Mouse (Mus musculus) embryonic facial prominence, embryonic 13.5 days (tissue): Measurements from ENCODE around the gene B230118H07Rik. TPM values are rescaled to one million over a fixed set of nuclear protein-coding genes. Genes with fewer than 3 reads are reported as not detected.

Experiments used
- ATAC-seq: fragments of 200-750 bp; cut with Nextera tagmentation; 2 replicates; pipeline ENCODE4 v1.8.0; 2017; ENCODE audit warnings: low read depth; ENCODE audit not compliant: insufficient number of reproducible peaks, insufficient read depth, low FRiP score, low TSS enrichment
- H3K27ac ChIP-seq: fragments of 300-500 bp; sonication (generic); 2 replicates; pipeline ENCODE4 v1.5.1; 2015; ENCODE audit warnings: moderate library complexity, mild to moderate bottlenecking, inconsistent platforms
- H3K27me3 ChIP-seq: fragments of 300-500 bp; sonication (generic); 2 replicates; pipeline ENCODE4 v1.6.1; 2015; ENCODE audit warnings: mild to moderate bottlenecking, inconsistent platforms
- H3K36me3 ChIP-seq: fragments of 300-500 bp; sonication (generic); 2 replicates; pipeline ENCODE4 v1.6.1; 2015; ENCODE audit warnings: mild to moderate bottlenecking, inconsistent platforms
- H3K4me1 ChIP-seq: fragments of 300-500 bp; sonication (generic); 2 replicates; pipeline ENCODE4 v1.6.1; 2015; ENCODE audit warnings: inconsistent platforms
- H3K4me2 ChIP-seq: fragments of 300-500 bp; sonication (generic); 2 replicates; pipeline ENCODE4 v1.6.1; 2015; ENCODE audit warnings: moderate library complexity, mild to moderate bottlenecking, inconsistent platforms
- H3K4me3 ChIP-seq: fragments of 300-500 bp; sonication (generic); 2 replicates; pipeline ENCODE4 v1.5.1; 2015; ENCODE audit warnings: mild to moderate bottlenecking, inconsistent platforms
- H3K9ac ChIP-seq: fragments of 300-500 bp; sonication (generic); 2 replicates; pipeline ENCODE4 v1.6.1; 2015; ENCODE audit warnings: mild to moderate bottlenecking, inconsistent platforms
- H3K9me3 ChIP-seq: fragments of 300-500 bp; sonication (generic); 2 replicates; pipeline ENCODE4 v1.6.1; 2016; ENCODE audit warnings: inconsistent platforms
- WGBS: fragments of 180-500 bp; shearing (Covaris S2); methylation state at CpG from one replicate; pipeline ENCODE4 v1.1.7; 2015; ENCODE audit warnings: mixed read lengths; 5-methylcytosine and 5-hydroxymethylcytosine counted together
- polyA plus RNA-seq: library from polyadenylated mRNA; unstranded; fragments of >200 nt; fragmentation: Nextera tagmentation; extraction: Ambion mirVana; gene quantifications from 2 replicates; pipeline ENCODE4 v1.2.1, GENCODE M21; 2015

Gene B230118H07Rik
- polyA plus RNA-seq, 1 experiment from 2014 or later: 68.3 TPM

GRCm38 (mm10) chr2:101665703-101666092 is 16.4 kb upstream of the B230118H07Rik start:
- H3K4me1 ChIP-seq: no peaks in the 10 kb centered on the region
- H3K4me2 ChIP-seq: no peak overlapping the region
- no peak overlapping the region for H3K9ac ChIP-seq
- H3K4me3 ChIP-seq: no peak overlapping the region
- H3K9me3 ChIP-seq: no peaks in the 10 kb centered on the region
- H3K36me3 ChIP-seq: no peaks in the 10 kb centered on the region
- no peak for ATAC-seq
- peaks cover 3% of the 10 kb centered on the region; the same call in 1 of the 2 replicates for H3K27me3 ChIP-seq
- H3K27ac ChIP-seq: no peak overlapping the region
- 82% methylated on average over 3 of the region's 3 CpGs for WGBS

GRCm38 (mm10) chr2:101665058-101665702 is 15.8 kb upstream of the B230118H07Rik start:
- Histone ChIP-seq H3K27me3 (peaks cover 3% of the 10 kb centered on the region; the same call in 1 of the 2 replicates), H3K4me1 (no peaks in the 10 kb centered on the region), H3K9ac (no peak overlapping the region), H3K4me2 (no peak overlapping the region), H3K9me3 (no peaks in the 10 kb centered on the region), H3K27ac (no peak overlapping the region), H3K36me3 (no peaks in the 10 kb centered on the region), H3K4me3 (no peak overlapping the region)
- 22% methylated on average over 9 of the region's 9 CpGs for WGBS
- 0 out of 2 replicates have a peak, but pooled peaks have one; percentile 48 for ATAC-seq

GRCm38 (mm10) chr2:101660536-101660935 is 11.2 kb upstream of the B230118H07Rik start:
- no peak overlapping the region for H3K9ac ChIP-seq
- peaks cover 11% of the 10 kb centered on the region for H3K27me3 ChIP-seq
- H3K4me3 ChIP-seq: no peak overlapping the region
- no peaks in the 10 kb centered on the region for H3K9me3 ChIP-seq
- WGBS: 64% methylated on average over 2 of the region's 2 CpGs
- no peaks in the 10 kb centered on the region for H3K4me1 ChIP-seq
- no peaks in the 10 kb centered on the region for H3K36me3 ChIP-seq
- no peak overlapping the region for H3K4me2 ChIP-seq
- ATAC-seq: no peak
- no peak overlapping the region for H3K27ac ChIP-seq

- ATAC-seq: 0 out of 2 replicates have a peak, but pooled peaks have one; percentile 18
- no peaks in the 10 kb centered on the region for H3K36me3 ChIP-seq
- peaks cover 14% of the 10 kb centered on the region; the same call in 1 of the 2 replicates for H3K27me3 ChIP-seq
- no peak overlapping the region for H3K27ac ChIP-seq
- H3K4me2 ChIP-seq: peak overlapping the region; percentile 61
- H3K9ac ChIP-seq: peak overlapping the region; percentile 52; the same call in 1 of the 2 replicates
- WGBS: 17% methylated on average over 14 of the region's 14 CpGs
- H3K9me3 ChIP-seq: no peaks in the 10 kb centered on the region
- peak overlapping the region; percentile 26 for H3K4me3 ChIP-seq
- peaks cover 23% of the 10 kb centered on the region for H3K4me1 ChIP-seq
Observed at GRCm38 (mm10) chr2:101652921-101653597, 3.7 kb upstream of the B230118H07Rik start.

GRCm38 (mm10) chr2:101652204-101652920 is 3.0 kb upstream of the B230118H07Rik start:
- H3K27ac ChIP-seq: no peak overlapping the region
- no peaks in the 10 kb centered on the region for H3K9me3 ChIP-seq
- H3K4me1 ChIP-seq: peaks cover 24% of the 10 kb centered on the region
- H3K4me3 ChIP-seq: peak overlapping the region; percentile 26
- peak overlapping the region; percentile 52; the same call in 1 of the 2 replicates for H3K9ac ChIP-seq
- 39% methylated on average over 14 of the region's 14 CpGs for WGBS
- peak; percentile 18; the same call in 1 of the 2 replicates for ATAC-seq
- peaks cover 11% of the 10 kb centered on the region; the same call in 1 of the 2 replicates for H3K27me3 ChIP-seq
- no peaks in the 10 kb centered on the region for H3K36me3 ChIP-seq
- H3K4me2 ChIP-seq: peak overlapping the region; percentile 61

GRCm38 (mm10) chr2:101650446-101650845 is 1.1 kb upstream of the B230118H07Rik start:
- Histone ChIP-seq H3K4me1 (peaks cover 24% of the 10 kb centered on the region), H3K4me2 (no peak overlapping the region), H3K4me3 (no peak overlapping the region), H3K36me3 (no peaks in the 10 kb centered on the region), H3K27ac (no peak overlapping the region), H3K9me3 (no peaks in the 10 kb centered on the region), H3K27me3 (peaks cover 5% of the 10 kb centered on the region; the same call in 1 of the 2 replicates), H3K9ac (no peak overlapping the region)
- ATAC-seq: no peak
- WGBS: 68% methylated on average over 1 of the region's 1 CpGs

- Histone ChIP-seq H3K4me2 (peak overlapping the region; percentile 41; the same call in 1 of the 2 replicates), H3K27me3 (no peaks in the 10 kb centered on the region; the same call in 1 of the 2 replicates), H3K27ac (no peak overlapping the region), H3K36me3 (no peaks in the 10 kb centered on the region), H3K4me1 (peaks cover 24% of the 10 kb centered on the region), H3K9me3 (no peaks in the 10 kb centered on the region), H3K4me3 (no peak overlapping the region), H3K9ac (no peak overlapping the region)
- WGBS: 51% methylated on average over 2 of the region's 2 CpGs
- no peak for ATAC-seq
Observed at GRCm38 (mm10) chr2:101648361-101648760, 971 bp downstream of the B230118H07Rik start.

- peaks cover 18% of the 10 kb centered on the region for H3K4me1 ChIP-seq
- H3K36me3 ChIP-seq: no peaks in the 10 kb centered on the region
- 95% methylated on average over 1 of the region's 1 CpGs for WGBS
- no peaks in the 10 kb centered on the region for H3K27me3 ChIP-seq
- ATAC-seq: no peak
- no peak overlapping the region for H3K9ac ChIP-seq
- H3K27ac ChIP-seq: no peak overlapping the region
- H3K9me3 ChIP-seq: no peaks in the 10 kb centered on the region
- no peak overlapping the region for H3K4me2 ChIP-seq
- H3K4me3 ChIP-seq: no peak overlapping the region
Observed at GRCm38 (mm10) chr2:101645841-101646240, 3.5 kb downstream of the B230118H07Rik start.

- no peak overlapping the region for H3K27ac ChIP-seq
- 0 out of 2 replicates have a peak, but pooled peaks cover 6% of the 10 kb centered on the region for H3K4me1 ChIP-seq
- H3K9ac ChIP-seq: no peak overlapping the region
- ATAC-seq: no peak
- H3K9me3 ChIP-seq: no peaks in the 10 kb centered on the region
- H3K36me3 ChIP-seq: no peaks in the 10 kb centered on the region
- WGBS: 60% methylated on average over 3 of the region's 3 CpGs
- no peaks in the 10 kb centered on the region for H3K27me3 ChIP-seq
- H3K4me2 ChIP-seq: no peak overlapping the region
- no peak overlapping the region for H3K4me3 ChIP-seq
Observed at GRCm38 (mm10) chr2:101639840-101640350, 9.4 kb downstream of the B230118H07Rik start.

GRCm38 (mm10) chr2:101638979-101639839 is 10.1 kb downstream of the B230118H07Rik start:
- ATAC-seq: no peak
- no peak overlapping the region for H3K4me3 ChIP-seq
- no peak overlapping the region for H3K4me2 ChIP-seq
- H3K36me3 ChIP-seq: no peaks in the 10 kb centered on the region
- H3K9me3 ChIP-seq: no peaks in the 10 kb centered on the region
- no peak overlapping the region for H3K27ac ChIP-seq
- 0 out of 2 replicates have a peak, but pooled peaks cover 6% of the 10 kb centered on the region for H3K4me1 ChIP-seq
- 55% methylated on average over 7 of the region's 7 CpGs for WGBS
- H3K9ac ChIP-seq: no peak overlapping the region
- no peaks in the 10 kb centered on the region for H3K27me3 ChIP-seq
